Mouse (Mus musculus): ENCODE results near the gene Gsn. TPM values are rescaled to one million over a fixed set of nuclear protein-coding genes. Genes with fewer than 3 reads are reported as not detected.

The Gsn gene
- polyA plus RNA-seq, 1 experiment = 451 TPM

DNA sequence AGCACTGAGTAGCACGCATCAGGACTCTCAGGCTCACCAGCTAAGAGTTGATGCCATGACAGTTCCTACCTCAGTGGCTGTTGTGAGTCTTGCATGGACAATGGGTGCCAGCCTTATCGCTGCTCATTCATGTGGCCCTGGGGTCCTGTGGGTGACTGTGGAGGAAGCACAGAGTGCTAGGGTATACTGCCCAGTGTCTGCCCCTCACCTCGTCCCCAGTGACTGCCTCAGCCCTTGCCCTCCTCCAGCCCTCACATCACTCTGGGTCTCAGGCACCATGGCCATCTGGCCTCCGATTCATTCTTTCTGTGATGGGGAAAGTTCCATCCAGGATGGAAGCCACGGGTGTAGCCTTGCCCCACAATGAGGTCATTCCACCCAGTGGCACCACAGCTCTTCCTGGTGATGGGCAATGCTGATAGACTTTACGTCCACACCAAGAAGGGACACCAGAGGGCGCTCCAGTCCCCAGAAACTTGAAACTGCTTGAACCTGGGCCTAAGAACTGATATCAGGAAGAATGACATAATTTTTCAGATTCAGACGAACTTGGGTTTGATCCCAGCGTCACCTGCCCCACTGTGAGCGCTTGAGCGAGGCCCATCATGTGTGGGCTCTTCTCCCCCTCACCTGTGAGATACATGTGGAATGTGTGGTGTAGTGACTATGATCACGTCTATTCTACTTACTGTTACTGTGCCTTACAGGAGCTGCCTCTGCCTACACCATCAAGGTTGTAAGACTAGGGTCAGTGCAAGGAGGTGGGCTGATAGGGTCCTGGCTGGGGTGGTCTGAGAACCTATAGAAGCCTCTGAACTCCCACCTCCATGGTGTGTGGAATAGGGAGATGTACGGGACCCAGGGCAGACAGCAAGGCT lies 32.8 kb downstream of the Gsn start:
- H3K4me3 ChIP-seq (ENCODE audit: insufficient read depth, low read length) = no peak overlapping the region
- TF ChIP-seq POLR2A (IDR thresholded peaks at IDR 0.05; ENCODE audit: low read depth, low read length) (no peak), CTCF (IDR thresholded peaks at IDR 0.05; ENCODE audit: borderline replicate concordance, insufficient read depth, low read length) (peak; percentile 58; the same call in 1 of the 2 replicates)

DNA sequence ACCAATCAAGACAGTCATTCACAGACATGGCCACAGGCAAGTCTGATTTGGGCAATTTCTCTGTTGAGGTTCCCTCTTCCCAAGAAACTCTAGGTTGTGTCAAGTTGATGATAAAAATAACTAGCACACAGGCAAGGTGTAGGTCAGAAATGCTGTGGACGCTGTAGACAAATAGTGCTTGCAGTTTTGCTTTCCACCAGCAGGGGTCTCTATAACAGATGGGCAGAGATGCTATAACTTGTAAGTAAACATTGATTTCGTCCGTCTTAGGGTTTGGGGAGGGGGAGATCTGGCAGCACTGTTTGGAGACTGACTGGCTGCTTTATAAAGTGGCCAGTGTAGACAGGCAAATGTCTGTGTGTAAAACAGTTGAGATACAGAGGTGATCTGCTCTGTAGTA lies 35.7 kb downstream of the Gsn start:
- Histone ChIP-seq H3K4me1 (ENCODE audit: control insufficient read depth, insufficient read depth, low read length) (no peaks in the 10 kb centered on the region), H3K4me3 (ENCODE audit: insufficient read depth, low read length) (no peak overlapping the region), H3K27ac (ENCODE audit: insufficient read depth, low read length) (no peak overlapping the region)
- no peak for TF ChIP-seq CTCF (IDR thresholded peaks at IDR 0.05; ENCODE audit: borderline replicate concordance, insufficient read depth, low read length)
- TF ChIP-seq POLR2A (IDR thresholded peaks at IDR 0.05; ENCODE audit: low read depth, low read length) = no peak

More for the DNA sequence above, 32.8 kb downstream of the Gsn start:
- no peaks in the 10 kb centered on the region for H3K4me1 ChIP-seq (ENCODE audit: control insufficient read depth, insufficient read depth, low read length)
- H3K27ac ChIP-seq (ENCODE audit: insufficient read depth, low read length) = no peak overlapping the region

DNA sequence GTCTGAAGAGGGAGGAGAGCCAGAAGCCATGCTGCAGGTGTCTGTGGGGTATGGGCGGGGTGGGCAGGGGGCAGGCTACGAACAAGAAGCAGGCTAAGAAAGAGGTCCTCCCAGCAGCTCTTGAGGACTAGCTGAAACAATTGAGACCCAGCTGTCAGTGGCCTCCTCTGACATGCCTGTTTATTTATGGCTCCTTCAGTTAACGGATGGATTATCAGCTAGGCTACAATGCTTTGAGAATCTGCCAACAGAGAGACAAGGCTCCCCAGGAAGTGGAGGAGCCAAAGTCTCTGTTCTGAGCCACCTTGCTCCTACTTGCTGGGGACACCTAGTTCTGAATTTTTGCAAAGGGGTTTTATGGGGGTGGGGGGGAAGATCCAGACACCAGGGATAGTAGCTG lies 36.5 kb downstream of the Gsn start:
- Histone ChIP-seq H3K4me1 (ENCODE audit: control insufficient read depth, insufficient read depth, low read length) (no peaks in the 10 kb centered on the region), H3K4me3 (ENCODE audit: insufficient read depth, low read length) (no peak overlapping the region), H3K27ac (ENCODE audit: insufficient read depth, low read length) (no peak overlapping the region)
- TF ChIP-seq POLR2A (IDR thresholded peaks at IDR 0.05; ENCODE audit: low read depth, low read length) (no peak), CTCF (IDR thresholded peaks at IDR 0.05; ENCODE audit: borderline replicate concordance, insufficient read depth, low read length) (no peak)

DNA sequence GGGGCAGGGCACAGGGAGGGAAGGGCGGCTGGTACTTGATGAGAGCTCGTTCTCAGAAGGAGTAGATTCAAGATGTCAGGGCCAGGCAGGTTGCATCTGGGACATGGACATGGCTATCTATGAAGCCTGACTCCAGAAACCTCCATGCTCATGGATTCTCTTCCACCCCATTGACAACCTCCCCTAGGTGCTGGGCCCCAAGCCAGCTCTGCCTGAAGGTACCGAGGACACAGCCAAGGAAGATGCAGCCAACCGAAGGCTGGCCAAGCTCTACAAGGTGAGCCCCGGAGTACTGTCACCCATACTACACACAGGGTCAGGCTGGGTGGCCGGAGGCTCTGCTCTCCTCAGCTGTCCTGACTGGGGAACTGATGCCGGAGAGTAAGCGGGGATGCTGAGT lies 37.1 kb downstream of the Gsn start:
- H3K4me3 ChIP-seq (ENCODE audit: insufficient read depth, low read length) = no peak overlapping the region
- no peaks in the 10 kb centered on the region for H3K4me1 ChIP-seq (ENCODE audit: control insufficient read depth, insufficient read depth, low read length)
- H3K27ac ChIP-seq (ENCODE audit: insufficient read depth, low read length) = no peak overlapping the region
- TF ChIP-seq CTCF (IDR thresholded peaks at IDR 0.05; ENCODE audit: borderline replicate concordance, insufficient read depth, low read length) (no peak), POLR2A (IDR thresholded peaks at IDR 0.05; ENCODE audit: low read depth, low read length) (no peak)

DNA sequence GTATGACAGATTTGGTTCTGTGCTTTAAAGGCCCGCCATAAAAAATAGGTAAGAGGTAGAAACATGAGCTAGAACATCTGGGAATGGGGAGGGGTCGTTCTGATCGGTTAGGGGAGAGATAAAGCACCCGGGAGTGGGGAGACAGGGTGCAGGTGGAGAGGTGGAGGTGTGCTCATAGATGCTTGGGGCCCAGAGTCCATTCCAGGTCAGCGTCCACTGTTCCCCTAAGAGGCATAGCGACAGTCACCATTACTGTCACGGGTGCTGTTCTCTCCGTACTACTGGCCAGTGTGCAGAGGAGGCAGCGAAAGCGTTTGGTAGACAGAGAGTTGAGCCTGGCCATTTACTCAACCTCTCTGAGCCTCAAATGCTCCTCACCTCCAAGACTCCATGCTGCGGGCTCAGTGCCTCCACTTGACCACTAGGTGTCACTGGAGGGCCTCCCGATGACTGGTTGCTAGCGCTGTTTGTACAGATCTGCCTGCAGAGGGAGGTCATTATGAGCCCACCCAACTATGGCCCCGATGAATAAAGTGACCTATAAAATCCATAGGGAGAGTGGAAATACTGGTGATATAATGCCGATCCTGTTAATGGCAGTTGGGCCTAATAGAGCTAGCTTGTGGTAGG lies 41.6 kb downstream of the Gsn start:
- TF ChIP-seq POLR2A (IDR thresholded peaks at IDR 0.05; ENCODE audit: low read depth, low read length) (no peak), CTCF (IDR thresholded peaks at IDR 0.05; ENCODE audit: borderline replicate concordance, insufficient read depth, low read length) (peak; percentile 98)
- Histone ChIP-seq H3K4me3 (ENCODE audit: insufficient read depth, low read length) (no peak overlapping the region), H3K4me1 (ENCODE audit: control insufficient read depth, insufficient read depth, low read length) (no peaks in the 10 kb centered on the region), H3K27ac (ENCODE audit: insufficient read depth, low read length) (no peak overlapping the region)

DNA sequence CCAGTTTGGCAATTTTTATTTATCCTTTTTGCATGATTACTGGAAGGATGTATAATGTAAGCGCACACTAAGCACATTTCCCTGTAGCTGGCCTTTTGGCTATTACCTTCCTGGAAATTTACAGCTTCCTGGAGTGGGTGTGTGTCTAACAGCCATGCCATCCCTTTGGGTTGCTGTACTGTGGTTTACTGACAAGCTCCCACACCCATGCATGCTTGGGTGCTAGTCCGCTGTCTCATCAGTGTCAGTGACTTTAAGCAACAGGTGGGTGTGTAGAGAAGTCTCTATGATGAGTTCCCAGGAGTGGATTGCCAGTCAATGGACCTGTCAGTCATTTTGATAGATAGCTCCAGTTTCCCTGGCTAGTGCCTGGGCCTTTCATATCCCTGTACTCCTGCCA lies 43.3 kb downstream of the Gsn start:
- no peak for TF ChIP-seq CTCF (IDR thresholded peaks at IDR 0.05; ENCODE audit: borderline replicate concordance, insufficient read depth, low read length)
- no peak for TF ChIP-seq POLR2A (IDR thresholded peaks at IDR 0.05; ENCODE audit: low read depth, low read length)
- no peaks in the 10 kb centered on the region for H3K4me1 ChIP-seq (ENCODE audit: control insufficient read depth, insufficient read depth, low read length)
- no peak overlapping the region for H3K4me3 ChIP-seq (ENCODE audit: insufficient read depth, low read length)
- H3K27ac ChIP-seq (ENCODE audit: insufficient read depth, low read length) = no peak overlapping the region

DNA sequence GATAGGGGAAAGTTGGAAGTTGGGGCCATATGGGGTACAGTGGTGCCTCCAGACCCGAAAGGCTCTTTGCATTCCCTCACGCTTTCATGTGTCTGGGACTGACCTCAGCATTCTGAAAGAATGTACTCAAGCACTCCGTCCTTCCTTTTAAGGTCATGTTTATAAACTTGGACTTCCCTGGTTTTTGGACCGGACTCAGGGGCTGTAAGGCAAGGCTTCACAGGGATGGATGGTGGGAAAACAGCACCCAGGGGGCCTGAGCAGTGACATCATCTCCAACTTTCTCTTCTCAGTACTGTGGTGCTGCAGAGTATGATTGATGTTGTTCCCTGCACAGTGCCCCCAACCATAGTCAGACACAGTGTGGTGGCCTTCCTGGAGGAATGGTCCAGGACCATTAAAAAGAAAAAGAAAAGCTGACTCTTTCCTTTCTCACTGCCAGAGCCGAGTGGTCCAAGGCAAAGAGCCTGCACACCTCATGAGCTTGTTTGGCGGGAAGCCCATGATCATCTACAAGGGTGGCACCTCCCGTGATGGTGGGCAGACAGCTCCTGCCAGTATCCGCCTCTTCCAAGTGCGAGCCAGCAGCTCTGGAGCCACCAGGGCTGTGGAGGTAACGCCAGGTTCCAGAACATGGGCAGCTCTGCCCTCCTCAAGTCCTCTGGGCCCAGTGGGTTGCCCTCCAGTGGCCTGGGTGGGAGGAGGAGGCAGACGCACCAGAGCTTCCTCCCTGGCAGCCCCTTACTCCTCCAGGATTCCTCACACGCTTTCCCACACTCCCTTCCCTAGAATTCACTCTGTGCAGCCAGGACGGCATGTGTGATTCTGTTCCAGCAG lies 46.1 kb downstream of the Gsn start:
- Histone ChIP-seq H3K4me3 (ENCODE audit: insufficient read depth, low read length) (no peak overlapping the region), H3K4me1 (ENCODE audit: control insufficient read depth, insufficient read depth, low read length) (no peaks in the 10 kb centered on the region), H3K27ac (ENCODE audit: insufficient read depth, low read length) (no peak overlapping the region)
- TF ChIP-seq POLR2A (IDR thresholded peaks at IDR 0.05; ENCODE audit: low read depth, low read length) (no peak), CTCF (IDR thresholded peaks at IDR 0.05; ENCODE audit: borderline replicate concordance, insufficient read depth, low read length) (no peak)

DNA sequence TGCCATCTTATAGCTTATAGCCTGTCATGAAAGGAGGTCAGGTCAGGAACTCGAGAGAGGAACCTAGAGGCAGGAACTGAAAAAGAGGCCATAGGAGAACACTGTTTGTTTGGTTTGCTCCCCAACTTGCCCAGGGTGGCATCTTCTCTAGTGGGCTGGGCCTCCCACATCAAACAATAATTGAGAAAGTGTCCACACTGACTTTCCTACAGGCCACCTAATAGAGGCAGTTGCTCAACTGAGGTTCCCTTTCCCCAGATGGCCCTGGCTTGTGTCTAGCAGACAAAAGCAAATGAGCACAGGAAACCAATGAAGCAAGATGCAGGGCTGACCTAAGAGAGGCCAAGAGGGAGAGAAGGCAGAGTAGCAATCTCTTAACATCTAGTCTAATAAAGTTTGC lies 52.0 kb downstream of the Gsn start:
- H3K4me3 ChIP-seq (ENCODE audit: insufficient read depth, low read length) = no peak overlapping the region
- TF ChIP-seq CTCF (IDR thresholded peaks at IDR 0.05; ENCODE audit: borderline replicate concordance, insufficient read depth, low read length) (no peak), POLR2A (IDR thresholded peaks at IDR 0.05; ENCODE audit: low read depth, low read length) (no peak)
- no peak overlapping the region for H3K27ac ChIP-seq (ENCODE audit: insufficient read depth, low read length)
- no peaks in the 10 kb centered on the region for H3K4me1 ChIP-seq (ENCODE audit: control insufficient read depth, insufficient read depth, low read length)

DNA sequence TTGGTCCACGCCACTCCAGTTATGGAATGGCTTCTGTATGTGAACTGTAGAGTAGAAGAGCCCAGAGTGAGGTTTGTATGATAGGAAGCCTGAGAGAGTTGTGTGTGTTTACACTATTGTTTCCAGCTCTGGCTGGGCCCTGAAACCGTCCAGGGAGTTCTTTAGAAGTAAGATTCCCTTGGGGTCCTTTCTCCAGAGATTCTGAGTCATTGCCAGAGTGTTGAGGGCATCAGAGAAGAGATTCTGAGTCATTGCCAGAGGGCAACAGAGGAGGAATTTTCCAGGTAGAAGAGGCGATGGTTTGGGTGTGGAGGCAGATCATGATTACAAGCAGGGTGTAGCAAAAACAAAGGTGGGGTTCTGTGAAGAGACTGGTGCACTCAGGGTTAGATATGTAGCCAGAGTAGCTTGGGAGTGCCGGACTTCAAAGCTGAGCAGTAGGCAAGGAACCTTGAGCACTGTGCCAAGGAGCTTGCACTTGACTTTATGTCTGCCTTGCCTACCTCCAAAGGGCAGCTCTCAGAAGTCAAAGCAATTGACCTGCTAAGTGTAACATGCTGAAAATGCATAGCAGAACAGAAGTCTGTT lies 53.8 kb downstream of the Gsn start:
- no peak overlapping the region for H3K4me3 ChIP-seq (ENCODE audit: insufficient read depth, low read length)
- no peaks in the 10 kb centered on the region for H3K4me1 ChIP-seq (ENCODE audit: control insufficient read depth, insufficient read depth, low read length)
- TF ChIP-seq POLR2A (IDR thresholded peaks at IDR 0.05; ENCODE audit: low read depth, low read length) (no peak), CTCF (IDR thresholded peaks at IDR 0.05; ENCODE audit: borderline replicate concordance, insufficient read depth, low read length) (no peak)
- no peak overlapping the region for H3K27ac ChIP-seq (ENCODE audit: insufficient read depth, low read length)

All from embryonic fibroblast, embryonic 13.5 days (primary cell).